Mouse (Mus musculus): ENCODE measurements at regions not wholly inside any gene's neighbourhood (a gene's known extent, or its start where the extent isn't known, plus 50 kb on each side); places are given as distances from the start of the nearest gene placed in this dataset.

DNA sequence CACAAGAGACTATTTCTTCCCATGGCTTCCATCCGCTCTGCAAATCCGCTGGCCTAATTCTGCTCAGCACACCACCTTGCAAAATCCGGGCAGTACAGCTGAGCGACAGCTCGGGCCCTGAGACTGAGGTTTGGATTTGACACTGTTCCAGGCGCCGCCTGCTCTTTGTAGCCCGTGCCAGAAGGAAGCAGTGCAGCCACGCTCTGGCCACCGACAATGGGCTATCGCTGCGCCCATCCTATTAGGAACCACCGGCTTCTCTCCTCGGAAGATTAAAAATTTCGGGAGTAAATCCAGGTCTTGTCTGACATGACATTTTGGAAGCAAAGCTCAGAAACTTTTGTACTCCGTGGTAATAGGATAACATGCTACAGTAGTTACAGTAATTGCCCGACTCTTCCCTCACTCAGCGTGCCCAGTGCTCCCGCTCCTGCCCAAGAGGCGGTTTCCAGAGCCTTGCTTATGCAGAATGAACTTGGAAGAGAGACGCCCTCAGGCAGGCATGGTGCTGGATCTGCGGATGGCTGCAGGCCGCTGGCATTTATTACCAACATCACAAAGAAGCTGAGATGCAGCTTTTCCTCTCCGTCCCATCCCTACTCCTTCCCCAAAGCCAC, 476.1 kb upstream of the Zdhhc25 start:
- WGBS, result 64% methylated on average over 24 of the region's 24 CpGs
- no peak overlapping the region; the same call in 1 of the 2 replicates for H3K27ac ChIP-seq (ENCODE audit: low read depth, low read length)
- ATAC-seq, result peak; percentile 80

DNA sequence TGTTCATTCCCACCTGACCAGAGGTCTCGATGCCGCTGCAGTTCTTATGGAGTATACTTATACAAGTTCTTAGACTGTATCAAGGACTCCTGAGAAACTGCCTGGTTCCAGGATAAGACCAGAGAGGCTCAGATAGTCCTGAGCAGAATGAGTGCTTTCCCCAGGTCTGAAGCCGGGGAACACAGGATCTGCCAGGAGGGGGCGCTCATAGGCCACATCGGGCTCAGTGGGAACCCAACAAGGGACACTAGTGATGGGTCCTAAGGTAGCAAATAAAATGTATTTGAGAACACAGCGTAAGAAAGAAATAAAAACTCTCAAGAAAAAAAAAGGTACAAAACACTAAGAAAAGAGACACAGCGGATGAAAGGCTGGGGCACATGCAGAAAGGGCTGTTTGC, 454.0 kb upstream of the Zdhhc25 start:
- H3K9me3 ChIP-seq (ENCODE audit: control insufficient read depth, low read length), result no peaks in the 10 kb centered on the region
- H3K4me3 ChIP-seq (ENCODE audit: low read length), result no peak overlapping the region
- 51% methylated on average over 7 of the region's 7 CpGs for WGBS
- no peak for ATAC-seq
- no peak overlapping the region for H3K4me2 ChIP-seq (ENCODE audit: low read length)
- H3K36me3 ChIP-seq (ENCODE audit: control insufficient read depth, insufficient read depth, low read length), result no peaks in the 10 kb centered on the region
- H3K4me1 ChIP-seq (ENCODE audit: control insufficient read depth, insufficient read depth, low read depth, low read length), result no peaks in the 10 kb centered on the region
- no peak overlapping the region for H3K9ac ChIP-seq (ENCODE audit: low read depth, low read length)
- H3K27me3 ChIP-seq (replicated peaks; ENCODE audit: control insufficient read depth, insufficient read depth, low read length), result peaks cover 2% of the 10 kb centered on the region; the same call in 1 of the 2 replicates
- H3K27ac ChIP-seq (ENCODE audit: low read depth, low read length), result no peak overlapping the region

More for the DNA sequence above, 476.1 kb upstream of the Zdhhc25 start:
- no peak overlapping the region for H3K9ac ChIP-seq (ENCODE audit: low read depth, low read length)
- no peaks in the 10 kb centered on the region for H3K27me3 ChIP-seq (replicated peaks; ENCODE audit: control insufficient read depth, insufficient read depth, low read length)
- peaks cover 2% of the 10 kb centered on the region; the same call in 1 of the 2 replicates for H3K4me1 ChIP-seq (ENCODE audit: control insufficient read depth, insufficient read depth, low read depth, low read length)
- H3K4me2 ChIP-seq (ENCODE audit: low read length), result no peak overlapping the region
- H3K36me3 ChIP-seq (ENCODE audit: control insufficient read depth, insufficient read depth, low read length), result no peaks in the 10 kb centered on the region
- no peaks in the 10 kb centered on the region for H3K9me3 ChIP-seq (ENCODE audit: control insufficient read depth, low read length)
- no peak overlapping the region for H3K4me3 ChIP-seq (ENCODE audit: low read length)

DNA sequence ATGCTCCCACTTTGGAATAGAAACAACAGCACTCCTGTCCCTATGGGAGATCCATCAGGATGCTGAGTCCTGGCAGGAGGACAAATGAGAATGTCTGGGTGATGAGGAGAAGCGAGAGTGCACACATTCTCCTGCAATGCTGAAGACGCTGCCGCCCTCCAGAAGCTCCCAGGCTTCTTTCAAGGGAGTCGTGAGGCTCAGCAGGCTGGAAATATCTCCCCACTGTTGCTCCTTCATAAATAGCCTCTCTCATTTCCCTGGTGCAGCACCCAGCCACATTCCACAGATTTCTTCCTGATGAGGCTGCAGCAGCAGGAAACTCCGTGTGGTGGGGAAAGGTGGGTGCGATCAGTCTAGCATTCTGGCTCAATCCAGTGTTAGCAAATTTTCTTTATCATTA, 448.9 kb upstream of the Zdhhc25 start:
- H3K4me1 ChIP-seq (ENCODE audit: control insufficient read depth, insufficient read depth, low read depth, low read length), result no peaks in the 10 kb centered on the region; the same call in 1 of the 2 replicates
- no peaks in the 10 kb centered on the region for H3K36me3 ChIP-seq (ENCODE audit: control insufficient read depth, insufficient read depth, low read length)
- WGBS, result 69% methylated on average over 6 of the region's 6 CpGs
- H3K27me3 ChIP-seq (replicated peaks; ENCODE audit: control insufficient read depth, insufficient read depth, low read length), result peaks cover 2% of the 10 kb centered on the region
- H3K4me2 ChIP-seq (ENCODE audit: low read length), result no peak overlapping the region
- ATAC-seq, result no peak
- H3K27ac ChIP-seq (ENCODE audit: low read depth, low read length), result no peak overlapping the region
- no peak overlapping the region for H3K4me3 ChIP-seq (ENCODE audit: low read length)
- H3K9ac ChIP-seq (ENCODE audit: low read depth, low read length), result no peak overlapping the region
- no peaks in the 10 kb centered on the region for H3K9me3 ChIP-seq (ENCODE audit: control insufficient read depth, low read length)

DNA sequence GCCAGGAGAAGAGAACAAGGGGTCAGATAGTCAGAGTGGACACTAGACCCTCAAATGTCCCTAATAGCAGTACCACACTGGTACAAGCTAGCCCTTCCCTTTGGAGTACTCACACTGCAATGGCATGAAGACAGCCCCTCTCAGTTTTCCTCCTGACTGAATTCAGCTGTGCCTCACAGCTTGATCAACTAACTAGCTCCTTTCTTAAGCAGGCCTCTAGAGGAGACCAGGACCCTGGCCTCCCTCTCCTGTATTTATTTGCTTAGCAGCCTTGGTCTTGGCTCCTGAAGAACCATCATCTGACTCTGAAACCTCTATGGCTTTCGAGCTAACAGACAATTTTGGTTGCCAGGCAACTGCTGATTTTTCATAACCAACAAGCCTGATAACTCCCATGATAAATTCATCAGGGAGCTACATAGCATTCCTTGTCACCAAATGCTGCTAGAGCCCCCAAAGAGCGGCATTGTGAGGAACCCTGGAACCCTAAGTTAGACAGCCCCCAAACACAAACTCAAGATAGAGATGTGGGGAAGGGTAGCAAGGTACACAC, 440.4 kb upstream of the Zdhhc25 start:
- Histone ChIP-seq H3K9me3 (ENCODE audit: control insufficient read depth, low read length) (no peaks in the 10 kb centered on the region), H3K27me3 (replicated peaks; ENCODE audit: control insufficient read depth, insufficient read depth, low read length) (no peaks in the 10 kb centered on the region; the same call in 1 of the 2 replicates), H3K4me1 (ENCODE audit: control insufficient read depth, insufficient read depth, low read depth, low read length) (peaks cover 6% of the 10 kb centered on the region), H3K4me2 (ENCODE audit: low read length) (no peak overlapping the region), H3K36me3 (ENCODE audit: control insufficient read depth, insufficient read depth, low read length) (no peaks in the 10 kb centered on the region), H3K27ac (ENCODE audit: low read depth, low read length) (no peak overlapping the region), H3K4me3 (ENCODE audit: low read length) (no peak overlapping the region), H3K9ac (ENCODE audit: low read depth, low read length) (no peak overlapping the region)
- ATAC-seq, result no peak
- 58% methylated on average over 2 of the region's 2 CpGs for WGBS

DNA sequence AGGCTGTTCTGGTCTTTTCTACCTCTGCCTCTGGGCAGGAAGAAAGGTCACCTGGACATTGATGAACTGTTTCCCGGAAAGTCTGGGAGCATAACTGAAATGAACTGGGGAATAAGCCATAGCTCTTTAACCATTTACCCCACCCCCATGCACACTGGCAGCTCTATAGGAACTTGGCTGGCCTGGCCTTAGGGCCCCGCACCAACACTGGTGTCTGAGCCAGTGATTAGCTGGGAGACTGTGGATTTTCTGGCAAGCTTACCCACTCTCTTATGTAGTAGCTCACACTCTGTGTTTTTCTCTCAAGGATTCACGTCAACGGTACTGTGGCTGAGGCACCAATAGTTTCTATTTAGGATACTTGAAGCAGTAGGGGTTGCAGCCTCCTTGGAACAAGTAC, 439.8 kb upstream of the Zdhhc25 start:
- Histone ChIP-seq H3K4me1 (ENCODE audit: control insufficient read depth, insufficient read depth, low read depth, low read length) (peaks cover 6% of the 10 kb centered on the region), H3K9me3 (ENCODE audit: control insufficient read depth, low read length) (no peaks in the 10 kb centered on the region), H3K36me3 (ENCODE audit: control insufficient read depth, insufficient read depth, low read length) (no peaks in the 10 kb centered on the region), H3K27ac (ENCODE audit: low read depth, low read length) (no peak overlapping the region), H3K9ac (ENCODE audit: low read depth, low read length) (no peak overlapping the region), H3K4me3 (ENCODE audit: low read length) (no peak overlapping the region), H3K27me3 (replicated peaks; ENCODE audit: control insufficient read depth, insufficient read depth, low read length) (no peaks in the 10 kb centered on the region; the same call in 1 of the 2 replicates), H3K4me2 (ENCODE audit: low read length) (no peak overlapping the region)
- ATAC-seq, result no peak
- 65% methylated on average over 4 of the region's 4 CpGs for WGBS

DNA sequence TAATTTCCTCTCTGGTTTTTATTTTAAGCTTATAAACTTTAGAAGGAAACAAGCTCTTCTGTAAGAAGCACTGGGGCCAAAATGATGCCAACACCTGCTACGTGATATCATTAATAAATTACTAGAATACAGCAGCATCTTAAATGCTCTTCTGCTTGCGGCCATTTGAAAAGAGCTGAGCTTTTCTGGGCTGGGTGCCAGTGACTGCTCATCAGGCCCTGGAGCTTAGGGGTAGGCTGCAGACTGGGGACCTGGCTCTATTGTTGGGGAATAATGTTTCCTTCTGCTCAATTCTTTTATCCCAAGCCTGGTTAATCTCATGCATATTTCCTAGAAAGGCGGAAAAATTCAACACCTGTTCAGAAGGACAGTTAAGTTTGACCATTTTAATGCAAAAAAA, 436.7 kb upstream of the Zdhhc25 start:
- H3K4me1 ChIP-seq (ENCODE audit: control insufficient read depth, insufficient read depth, low read depth, low read length), result peaks cover 6% of the 10 kb centered on the region
- 40% methylated on average over 3 of the region's 3 CpGs for WGBS
- H3K27ac ChIP-seq (ENCODE audit: low read depth, low read length), result no peak overlapping the region
- no peaks in the 10 kb centered on the region for H3K36me3 ChIP-seq (ENCODE audit: control insufficient read depth, insufficient read depth, low read length)
- no peak overlapping the region for H3K9ac ChIP-seq (ENCODE audit: low read depth, low read length)
- no peak for ATAC-seq
- H3K27me3 ChIP-seq (replicated peaks; ENCODE audit: control insufficient read depth, insufficient read depth, low read length), result no peaks in the 10 kb centered on the region; the same call in 1 of the 2 replicates
- no peaks in the 10 kb centered on the region for H3K9me3 ChIP-seq (ENCODE audit: control insufficient read depth, low read length)
- H3K4me2 ChIP-seq (ENCODE audit: low read length), result no peak overlapping the region
- H3K4me3 ChIP-seq (ENCODE audit: low read length), result no peak overlapping the region

DNA sequence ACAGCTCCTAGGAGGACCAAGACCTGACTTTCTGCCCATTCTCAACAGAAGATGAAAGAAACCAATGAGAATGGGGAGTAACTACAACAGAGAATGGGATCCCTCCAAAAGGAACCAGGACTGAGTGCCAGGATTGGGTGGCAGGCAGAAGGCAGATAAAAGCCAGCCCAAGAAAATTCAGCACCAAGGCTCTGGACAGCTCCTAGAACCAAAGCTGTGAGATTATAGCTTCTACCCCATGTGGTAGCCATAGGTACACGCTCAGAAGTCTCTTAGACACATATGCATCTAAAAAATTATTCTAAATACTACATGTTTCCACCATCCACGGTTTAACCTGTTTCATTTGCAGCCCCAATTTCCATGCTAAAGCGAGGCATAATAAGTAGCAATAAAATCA, 425.8 kb upstream of the Zdhhc25 start:
- 37% methylated on average over 3 of the region's 3 CpGs for WGBS
- Histone ChIP-seq H3K4me2 (ENCODE audit: low read length) (no peak overlapping the region), H3K27ac (ENCODE audit: low read depth, low read length) (no peak overlapping the region), H3K9me3 (ENCODE audit: control insufficient read depth, low read length) (no peaks in the 10 kb centered on the region), H3K9ac (ENCODE audit: low read depth, low read length) (no peak overlapping the region), H3K4me3 (ENCODE audit: low read length) (no peak overlapping the region), H3K27me3 (replicated peaks; ENCODE audit: control insufficient read depth, insufficient read depth, low read length) (no peaks in the 10 kb centered on the region), H3K4me1 (ENCODE audit: control insufficient read depth, insufficient read depth, low read depth, low read length) (no peaks in the 10 kb centered on the region), H3K36me3 (ENCODE audit: control insufficient read depth, insufficient read depth, low read length) (no peaks in the 10 kb centered on the region)
- ATAC-seq, result no peak

DNA sequence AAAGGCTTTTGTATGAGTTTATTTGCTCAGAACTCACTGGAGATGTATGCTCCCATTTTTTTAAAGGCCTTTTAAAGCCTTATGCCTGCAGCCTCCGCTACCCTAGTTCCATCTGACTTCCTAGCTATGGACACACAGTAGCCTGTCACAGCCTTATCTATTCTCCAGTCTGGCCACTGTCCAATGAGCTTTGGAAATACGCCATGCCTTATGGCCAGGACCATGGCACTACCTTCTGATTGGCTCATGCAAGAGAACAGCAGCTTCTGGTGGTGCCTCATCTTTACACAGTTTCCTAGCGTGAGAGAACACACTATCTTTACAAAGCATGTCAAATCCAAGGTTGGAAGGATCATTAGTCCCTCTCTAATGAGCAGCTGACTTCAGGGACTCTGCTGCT, 424.1 kb upstream of the Zdhhc25 start:
- 71% methylated on average over 3 of the region's 3 CpGs for WGBS

DNA sequence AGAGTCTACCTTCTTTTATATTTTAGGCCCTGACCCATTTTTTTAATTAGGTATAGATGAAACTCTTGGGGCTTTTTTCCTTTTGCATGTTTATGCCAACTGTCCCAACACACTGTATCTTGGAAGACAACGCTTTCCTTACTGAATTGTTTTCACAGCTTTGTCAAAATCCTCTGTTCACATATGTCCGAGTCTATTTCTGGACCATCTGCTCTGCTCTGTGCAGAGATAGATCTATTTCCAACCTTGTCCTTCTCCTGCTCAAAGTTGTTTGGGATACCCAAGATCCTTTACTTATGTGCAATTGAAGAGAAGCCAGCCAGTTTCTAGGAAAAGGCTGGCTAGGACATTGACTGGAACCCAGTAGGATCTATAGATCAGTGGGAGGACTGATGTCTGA, 403.6 kb upstream of the Zdhhc25 start:
- Histone ChIP-seq H3K36me3 (ENCODE audit: control insufficient read depth, insufficient read depth, low read length) (no peaks in the 10 kb centered on the region), H3K4me2 (ENCODE audit: low read length) (no peak overlapping the region), H3K9ac (ENCODE audit: low read depth, low read length) (no peak overlapping the region), H3K27me3 (replicated peaks; ENCODE audit: control insufficient read depth, insufficient read depth, low read length) (no peaks in the 10 kb centered on the region), H3K9me3 (ENCODE audit: control insufficient read depth, low read length) (no peaks in the 10 kb centered on the region), H3K4me3 (ENCODE audit: low read length) (no peak overlapping the region), H3K4me1 (ENCODE audit: control insufficient read depth, insufficient read depth, low read depth, low read length) (no peaks in the 10 kb centered on the region; the same call in 1 of the 2 replicates), H3K27ac (ENCODE audit: low read depth, low read length) (no peak overlapping the region)
- 90% methylated on average over 2 of the region's 2 CpGs for WGBS
- no peak for ATAC-seq

More for the DNA sequence above, 424.1 kb upstream of the Zdhhc25 start:
- H3K27me3 ChIP-seq (replicated peaks; ENCODE audit: control insufficient read depth, insufficient read depth, low read length), result no peaks in the 10 kb centered on the region
- H3K4me3 ChIP-seq (ENCODE audit: low read length), result no peak overlapping the region
- H3K36me3 ChIP-seq (ENCODE audit: control insufficient read depth, insufficient read depth, low read length), result no peaks in the 10 kb centered on the region
- H3K9me3 ChIP-seq (ENCODE audit: control insufficient read depth, low read length), result no peaks in the 10 kb centered on the region
- H3K4me1 ChIP-seq (ENCODE audit: control insufficient read depth, insufficient read depth, low read depth, low read length), result no peaks in the 10 kb centered on the region
- ATAC-seq, result no peak
- H3K9ac ChIP-seq (ENCODE audit: low read depth, low read length), result no peak overlapping the region
- no peak overlapping the region for H3K27ac ChIP-seq (ENCODE audit: low read depth, low read length)
- no peak overlapping the region for H3K4me2 ChIP-seq (ENCODE audit: low read length)
